Mouse (Mus musculus): ENCODE results near the gene Myh14.

Gene Myh14

DNA sequence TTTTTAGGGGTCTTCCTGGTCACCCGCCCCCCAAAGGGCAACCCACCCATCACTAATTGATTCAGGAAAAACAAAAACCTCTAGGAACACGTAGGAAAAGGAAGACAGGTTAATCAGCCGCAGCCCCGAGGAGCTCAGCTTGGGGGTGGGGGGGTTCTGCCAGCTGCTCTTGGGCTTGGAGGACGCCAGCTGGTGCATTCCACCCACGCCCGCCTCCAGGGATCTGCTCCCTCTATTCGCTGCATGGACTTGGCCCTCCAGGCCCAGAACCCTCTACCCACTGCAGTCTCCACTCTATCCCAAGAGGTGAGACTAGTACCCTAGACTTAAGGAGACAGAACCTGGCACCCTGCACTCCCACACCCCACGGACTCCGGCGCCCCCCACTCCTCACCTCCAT lies 68.2 kb downstream of the Myh14 start:
- CTCF ChIA-PET = interaction anchor here (0.6 kb wide), 1 partner anchor 290 kb away, joined by 3 read pairs; no protein-coding TSS in a partner anchor

DNA sequence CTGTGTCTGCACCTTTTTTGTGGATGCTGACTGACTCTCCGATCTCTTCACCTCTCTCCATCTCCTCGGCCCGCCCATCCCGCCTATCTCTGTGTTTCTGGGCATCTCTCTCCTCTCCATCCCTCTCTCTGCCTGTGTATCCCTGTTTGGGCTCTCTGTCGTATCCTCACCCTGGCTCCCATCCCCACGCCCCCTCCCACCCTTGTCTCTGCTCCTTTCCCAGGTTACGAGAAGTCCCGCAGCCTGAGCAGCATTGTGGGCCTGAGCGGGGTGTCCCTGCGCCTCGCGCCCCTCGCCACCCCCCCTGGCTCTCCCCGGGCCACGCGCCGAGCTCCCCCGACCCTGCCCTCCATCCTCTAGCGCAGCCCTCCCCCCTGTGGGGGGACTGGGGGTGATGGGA lies 69.0 kb downstream of the Myh14 start:
- CTCF ChIA-PET = no interaction called here

DNA sequence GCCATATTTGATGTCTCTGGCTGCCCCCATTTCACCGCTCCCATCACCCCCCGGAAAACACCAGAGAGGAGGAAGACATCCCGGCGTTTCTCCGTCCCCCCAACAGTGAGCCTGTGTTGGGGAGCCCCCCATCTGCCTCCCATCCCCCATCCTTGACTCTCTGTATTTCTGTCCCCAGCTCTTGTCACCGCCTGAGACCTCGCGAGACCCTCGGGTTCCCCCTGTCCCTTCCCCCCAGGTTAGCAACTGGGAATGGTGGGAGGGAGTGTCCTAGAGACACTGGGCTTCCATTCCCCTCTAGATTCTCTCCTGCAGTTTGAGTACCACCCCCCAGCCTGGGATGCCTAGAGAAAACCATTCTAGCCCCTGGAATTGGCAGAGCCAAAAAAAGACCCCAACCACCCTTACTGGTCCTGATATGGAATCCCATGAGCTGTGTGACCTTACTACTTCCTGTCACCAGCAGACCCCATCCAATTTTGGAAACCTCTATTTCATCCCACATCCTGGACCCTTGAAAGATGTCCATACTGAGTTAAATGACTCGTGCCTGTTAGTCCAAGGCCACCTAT lies 69.9 kb downstream of the Myh14 start:
- CTCF ChIA-PET = no interaction called here

DNA sequence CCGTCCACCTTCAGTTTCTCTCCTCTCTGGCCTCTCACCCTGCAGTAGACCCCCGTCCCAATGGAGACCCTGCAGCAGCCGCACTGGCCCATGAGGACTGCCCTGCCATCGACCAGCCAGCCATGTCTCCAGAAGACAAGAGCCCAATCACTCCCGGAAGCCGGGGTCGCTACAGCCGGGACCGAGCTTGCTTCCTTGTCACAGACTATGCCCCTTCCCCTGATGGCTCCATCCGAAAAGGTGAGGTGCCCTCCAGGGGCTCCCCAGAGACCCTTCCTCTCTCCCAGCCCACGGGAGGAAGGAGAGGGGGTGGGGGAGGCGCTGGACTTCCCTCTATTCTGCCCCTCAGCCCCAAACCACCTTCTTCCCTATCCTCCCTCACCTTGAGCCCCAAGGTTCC lies 72.3 kb downstream of the Myh14 start:
- CTCF ChIA-PET = no interaction called here

DNA sequence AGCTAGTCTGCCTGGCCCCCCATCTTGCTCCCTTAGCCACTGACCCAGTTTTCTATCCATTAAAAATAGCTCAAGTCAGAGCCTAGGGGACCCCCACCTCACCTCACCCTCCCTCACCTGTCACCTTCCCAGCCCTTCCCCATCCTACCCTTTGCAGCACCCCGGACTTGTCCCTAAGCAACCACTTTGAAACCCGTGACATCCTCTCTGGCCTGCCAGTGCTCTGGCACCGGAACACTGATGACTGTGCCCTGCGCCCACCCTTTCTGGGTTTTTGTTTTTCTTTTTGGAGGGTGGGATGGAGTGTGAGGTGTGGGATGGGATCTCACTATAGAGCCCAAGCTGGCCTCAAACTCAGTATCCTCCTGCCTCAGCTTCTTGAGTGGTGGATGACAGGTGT lies 73.0 kb downstream of the Myh14 start:
- CTCF ChIA-PET = no interaction called here

DNA sequence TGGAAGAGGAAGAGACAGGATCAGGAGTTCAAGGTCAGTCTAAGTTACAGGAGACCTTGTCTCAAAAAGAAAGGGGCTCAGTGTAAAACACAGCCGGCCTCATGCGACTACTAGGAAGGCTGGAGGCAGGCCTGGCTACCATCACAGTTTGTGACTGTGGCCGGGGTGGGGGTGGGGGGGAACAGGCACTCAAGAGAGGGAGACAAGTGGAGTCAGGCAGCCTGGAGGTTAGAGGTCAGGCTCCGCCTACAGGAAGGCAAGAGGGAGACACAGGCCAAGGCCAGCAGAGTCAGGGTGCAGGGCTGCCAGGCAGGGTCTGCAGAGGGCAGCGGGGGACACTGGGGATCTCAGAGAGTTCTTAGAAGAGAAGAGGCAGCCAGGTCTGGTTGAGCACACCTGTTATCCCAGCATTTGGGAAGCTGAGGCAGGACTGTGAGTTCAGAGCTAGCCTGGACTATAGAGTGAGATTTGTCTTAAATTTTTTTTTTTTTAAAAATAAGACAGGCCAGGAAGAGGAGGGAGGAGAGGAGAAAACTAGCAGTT lies 73.6 kb downstream of the Myh14 start:
- CTCF ChIA-PET = interaction anchor here (0.7 kb wide), 1 partner anchor 297 kb away, joined by 4 read pairs; no protein-coding TSS in a partner anchor

DNA sequence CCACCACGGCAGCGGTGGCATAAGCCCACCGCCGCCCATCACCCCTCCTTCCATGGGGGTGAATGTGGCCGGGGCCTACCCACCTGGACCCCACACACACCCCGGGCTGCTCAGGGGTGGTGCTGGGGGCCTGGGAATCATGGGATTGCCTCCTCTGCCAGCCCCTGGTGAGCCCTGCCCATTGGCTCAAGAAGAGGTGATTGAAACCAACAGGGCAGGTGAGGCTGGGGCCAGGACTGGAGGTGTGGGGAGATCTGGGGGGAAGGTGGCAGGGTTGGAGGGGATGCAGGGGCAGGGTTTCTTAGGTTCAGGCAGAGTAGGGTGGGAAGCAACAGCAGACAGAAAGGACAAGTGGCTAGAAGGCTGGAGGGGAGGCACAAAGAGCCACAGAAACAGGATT lies 74.6 kb downstream of the Myh14 start:
- CTCF ChIA-PET = no interaction called here

DNA sequence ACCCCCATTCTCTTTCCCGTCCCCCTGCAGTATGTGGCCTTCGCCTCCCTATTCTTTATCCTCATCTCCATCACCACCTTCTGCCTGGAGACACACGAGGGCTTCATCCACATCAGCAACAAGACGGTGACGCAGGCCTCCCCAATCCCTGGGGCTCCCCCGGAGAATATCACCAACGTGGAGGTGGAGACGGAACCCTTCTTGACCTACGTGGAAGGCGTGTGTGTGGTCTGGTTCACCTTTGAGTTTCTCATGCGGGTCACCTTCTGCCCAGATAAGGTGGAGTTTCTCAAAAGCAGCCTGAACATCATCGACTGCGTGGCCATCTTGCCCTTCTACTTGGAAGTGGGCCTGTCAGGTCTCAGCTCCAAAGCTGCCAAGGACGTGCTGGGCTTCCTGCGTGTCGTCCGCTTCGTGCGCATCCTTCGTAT lies 75.5 kb downstream of the Myh14 start:
- CTCF ChIA-PET = interaction anchor here (0.6 kb wide), 1 partner anchor 54 kb away, joined by 3 read pairs; no protein-coding TSS in a partner anchor

DNA sequence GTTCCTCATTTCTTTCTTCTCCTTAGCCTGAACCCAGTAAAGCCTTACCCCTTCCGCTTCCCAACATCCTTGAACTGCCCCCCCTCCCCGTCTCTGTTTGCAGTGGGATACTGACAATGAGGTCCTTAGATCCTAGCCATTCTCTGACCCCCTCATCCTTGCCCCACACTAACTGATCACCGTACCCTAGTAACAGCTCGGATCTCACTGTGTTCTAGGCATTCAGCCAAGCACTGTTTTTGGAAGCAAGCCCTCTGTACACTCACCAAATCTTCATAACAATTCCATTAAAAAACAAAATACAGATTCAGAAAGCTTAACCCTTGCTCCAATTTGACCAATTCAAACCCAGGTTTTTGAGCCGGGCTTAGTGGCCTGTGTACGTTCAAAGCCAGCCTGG lies 76.4 kb downstream of the Myh14 start:
- CTCF ChIA-PET = no interaction called here

DNA sequence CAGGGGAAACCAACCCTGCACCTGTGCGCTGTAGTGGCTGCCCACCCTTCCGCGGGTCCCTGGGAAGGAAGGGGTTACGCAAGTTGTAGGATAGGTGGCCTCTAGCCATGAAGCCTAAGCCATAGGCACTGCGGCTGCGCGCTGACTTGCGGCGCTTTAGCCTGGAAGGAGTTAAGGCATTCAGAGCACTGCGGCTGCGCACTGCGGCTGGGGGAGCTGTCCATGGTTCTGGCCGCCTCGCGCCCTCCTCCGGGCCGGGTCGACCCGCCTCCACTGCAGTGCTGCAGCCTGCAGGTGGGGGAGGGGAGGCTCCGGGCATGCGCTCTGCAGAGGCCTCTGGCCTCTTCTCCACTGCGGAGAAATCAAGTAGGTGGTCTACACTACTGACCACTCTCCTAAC lies 76.9 kb downstream of the Myh14 start:
- CTCF ChIA-PET = no interaction called here

DNA sequence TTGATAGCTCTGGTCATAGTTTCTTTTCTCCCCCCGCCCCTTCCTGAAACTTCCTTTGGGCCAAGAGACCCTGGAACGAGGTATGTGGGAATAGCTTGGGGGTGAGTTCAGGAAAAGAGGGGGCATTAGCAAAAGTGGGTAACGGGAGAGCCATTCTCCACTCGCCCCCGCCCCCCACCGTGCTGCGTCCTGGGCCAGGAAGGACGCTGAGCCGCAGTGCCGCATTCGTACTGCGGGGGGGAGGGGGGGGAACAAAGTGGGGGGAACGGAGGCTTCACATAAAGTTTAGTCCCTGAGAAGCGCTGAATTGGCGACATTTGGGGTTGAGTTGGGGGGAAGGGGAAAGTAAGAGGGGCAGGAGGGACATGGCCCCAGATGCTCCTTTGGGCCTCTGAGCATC lies 77.6 kb downstream of the Myh14 start:
- CTCF ChIA-PET = interaction anchor here (0.6 kb wide), 1 partner anchor 588 kb away, joined by 4 read pairs; the partner anchor contains the start of gene Pth2

DNA sequence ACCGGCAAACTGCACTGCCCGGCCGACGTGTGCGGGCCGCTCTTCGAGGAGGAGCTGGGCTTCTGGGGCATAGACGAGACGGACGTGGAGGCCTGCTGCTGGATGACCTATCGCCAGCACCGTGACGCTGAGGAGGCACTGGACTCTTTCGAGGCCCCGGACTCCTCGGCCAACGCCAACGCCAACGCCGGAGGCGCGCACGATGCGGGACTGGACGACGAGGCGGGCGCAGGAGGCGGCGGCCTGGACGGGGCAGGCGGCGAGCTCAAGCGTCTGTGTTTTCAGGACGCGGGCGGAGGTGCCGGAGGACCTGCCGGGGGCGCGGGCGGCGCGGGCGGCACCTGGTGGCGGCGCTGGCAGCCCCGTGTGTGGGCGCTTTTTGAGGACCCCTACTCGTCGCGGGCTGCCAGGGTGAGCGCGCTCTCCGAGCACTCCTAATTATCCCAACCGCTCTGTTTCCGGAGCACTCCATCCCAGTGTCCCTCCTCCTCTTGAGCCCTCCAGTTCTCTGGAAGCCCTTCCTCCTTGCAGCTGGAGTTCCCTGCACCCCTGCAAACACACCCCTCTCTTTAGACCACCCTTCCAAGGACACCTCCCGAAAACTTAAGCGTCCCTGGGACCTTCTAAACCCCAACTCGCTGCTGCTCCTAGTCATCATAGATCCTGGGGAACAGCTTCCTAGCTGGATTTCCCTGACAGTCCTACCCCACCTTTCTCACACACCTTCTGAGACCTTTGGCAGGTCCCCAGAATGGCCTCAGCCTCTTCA lies 79.1 kb downstream of the Myh14 start:
- CTCF ChIA-PET = no interaction called here

DNA sequence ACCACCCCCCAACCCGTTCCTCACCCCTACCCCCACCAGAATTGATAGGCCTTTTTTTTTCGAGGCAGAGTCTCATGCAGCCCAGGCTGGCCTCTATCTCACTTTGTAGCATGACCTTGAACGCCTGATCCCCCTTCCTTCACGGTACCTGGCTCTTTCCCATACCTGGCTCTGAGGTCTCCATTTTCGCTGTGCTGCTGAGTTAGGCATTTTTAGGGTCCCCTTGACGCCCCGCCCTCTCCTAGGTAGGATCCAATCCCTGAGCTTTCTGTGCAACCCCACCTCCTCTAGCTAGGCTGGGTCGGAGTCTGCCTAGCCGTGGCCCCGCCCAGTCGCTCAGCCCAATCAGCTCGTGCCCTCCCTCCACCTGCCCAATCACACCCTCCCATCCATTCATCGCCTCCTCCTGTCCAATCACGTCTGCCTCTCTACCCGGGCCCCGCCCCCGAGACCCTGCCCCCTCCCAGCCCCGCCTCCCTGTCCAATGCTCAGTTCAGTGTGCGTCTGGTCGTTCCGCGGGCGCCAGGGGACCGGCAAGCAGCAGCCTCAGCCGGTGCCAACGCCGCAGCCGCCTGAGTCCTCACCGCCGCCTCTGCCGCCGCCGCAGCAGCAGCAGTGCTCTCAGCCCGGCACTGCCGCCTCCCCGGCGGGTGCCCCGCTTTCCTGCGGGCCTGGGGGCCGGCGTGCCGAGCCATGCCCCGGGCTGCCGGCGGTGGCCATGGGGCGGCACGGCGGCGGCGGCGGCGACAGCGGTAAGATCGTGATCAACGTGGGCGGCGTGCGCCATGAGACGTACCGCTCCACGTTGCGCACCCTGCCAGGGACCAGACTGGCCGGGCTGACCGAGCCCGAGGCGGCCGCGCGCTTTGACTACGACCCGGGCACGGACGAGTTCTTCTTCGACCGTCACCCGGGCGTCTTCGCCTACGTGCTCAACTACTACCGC lies 80.0 kb downstream of the Myh14 start, which contains the start of gene Kcnc3:
Gene Kcnc3, plus strand, starts transcription at position 263 of the 946 bp plus-strand sequence.
- CTCF ChIA-PET = interaction anchor here (0.6 to 0.7 kb wide), 2 partner anchors 68 to 111 kb away, joined by 3 read pairs; no protein-coding TSS in a partner anchor

DNA sequence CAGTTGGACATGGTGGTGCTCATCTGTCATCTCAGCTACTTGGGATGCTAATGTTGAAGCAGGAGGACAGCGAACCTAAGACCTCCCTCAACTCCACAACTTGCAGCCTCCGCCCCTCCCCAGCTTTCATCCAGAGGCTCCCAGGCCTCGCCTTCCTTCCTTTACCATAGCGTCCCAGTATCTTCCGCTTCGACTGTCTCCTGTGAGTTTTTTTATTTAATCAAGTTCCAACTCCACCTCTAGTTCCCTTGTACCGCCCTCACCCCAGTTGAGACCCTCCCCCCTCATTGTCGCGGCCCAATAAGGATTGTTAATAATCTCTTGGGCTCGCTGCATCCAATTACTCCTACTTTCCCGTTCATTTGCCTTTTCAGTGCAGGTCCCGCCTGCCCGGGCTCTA lies 80.7 kb downstream of the Myh14 start:
- CTCF ChIA-PET = interaction anchor here (0.7 kb wide), 1 partner anchor 111 kb away, joined by 3 read pairs; no protein-coding TSS in a partner anchor

DNA sequence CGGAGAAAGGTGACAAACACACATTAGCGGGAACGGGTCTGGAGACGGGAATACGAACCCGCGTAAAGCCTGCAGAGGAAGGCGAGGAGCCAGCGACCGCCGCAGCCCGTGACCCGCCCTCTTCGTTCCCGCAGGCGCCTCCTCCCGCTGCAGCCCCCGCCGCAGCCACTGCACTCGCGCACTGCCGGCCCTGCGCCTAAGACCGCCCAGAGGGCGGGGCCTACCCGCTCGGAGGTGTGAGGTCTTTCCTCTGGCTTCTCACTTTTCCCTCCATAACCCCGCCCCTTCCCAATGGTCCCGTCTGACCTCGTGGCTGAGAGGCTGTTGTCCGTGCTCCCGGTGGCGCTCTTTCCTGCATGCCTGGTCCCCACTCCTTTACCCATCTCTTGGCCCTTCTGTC lies 81.5 kb downstream of the Myh14 start:
- CTCF ChIA-PET = no interaction called here

DNA sequence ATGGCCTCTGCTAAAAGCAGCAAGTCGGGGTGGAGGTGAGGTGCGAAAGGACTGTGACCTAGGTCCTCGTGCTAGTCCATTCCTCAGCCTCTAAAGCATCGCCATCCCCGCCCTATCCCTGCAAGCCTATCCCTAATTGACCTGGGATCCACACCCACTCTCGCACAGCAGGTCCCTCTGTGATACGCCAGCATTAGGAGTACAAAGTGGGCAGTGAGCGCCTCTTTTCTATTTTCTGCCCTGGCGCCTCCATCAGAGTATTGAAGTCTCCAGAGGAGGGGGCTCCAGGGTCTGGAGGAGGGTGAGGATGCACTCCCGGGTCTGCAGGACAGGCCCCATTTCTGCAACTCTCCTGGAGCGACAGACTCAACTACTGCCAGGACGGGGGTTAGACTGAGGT lies 82.3 kb downstream of the Myh14 start:
- CTCF ChIA-PET = no interaction called here

DNA sequence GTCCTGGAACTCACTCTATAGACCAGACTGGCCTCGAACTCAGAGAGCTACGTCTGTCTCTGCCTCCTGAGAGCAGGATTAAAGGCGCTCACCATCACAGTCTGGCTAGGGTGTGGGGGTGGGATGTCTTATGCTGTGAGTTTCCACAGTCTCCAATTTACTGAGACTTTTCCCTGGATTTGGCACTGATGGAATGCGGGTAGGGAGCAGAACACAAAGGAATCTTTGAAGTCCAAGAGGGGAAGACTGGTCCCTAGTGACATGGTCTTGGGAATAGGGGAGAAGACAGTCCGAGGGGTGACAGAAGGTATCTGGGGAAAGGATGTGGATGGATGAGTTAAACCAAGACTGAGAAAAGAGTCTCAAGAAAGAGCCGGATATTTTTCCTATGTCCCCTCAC lies 83.0 kb downstream of the Myh14 start:
- CTCF ChIA-PET = no interaction called here

DNA sequence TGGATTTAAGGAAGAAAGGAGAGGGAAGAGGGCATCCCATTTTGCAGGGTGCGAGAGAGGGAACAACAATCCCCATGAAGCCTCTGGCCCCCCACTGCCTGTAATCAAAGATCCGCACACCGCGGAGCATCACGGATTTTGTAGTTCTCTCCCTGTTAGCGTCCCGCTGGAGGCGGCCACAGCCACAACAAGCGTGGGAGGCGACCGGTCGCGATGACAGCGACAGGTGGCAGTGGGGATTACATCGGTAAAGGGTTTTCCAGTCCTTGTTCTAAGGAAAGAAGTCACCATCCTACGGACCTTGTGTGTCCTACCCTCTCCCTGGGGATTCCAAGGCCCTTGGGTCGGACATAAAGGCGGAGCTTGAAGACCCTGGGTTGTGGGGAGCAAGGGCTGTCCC lies 83.7 kb downstream of the Myh14 start:
- CTCF ChIA-PET = no interaction called here

DNA sequence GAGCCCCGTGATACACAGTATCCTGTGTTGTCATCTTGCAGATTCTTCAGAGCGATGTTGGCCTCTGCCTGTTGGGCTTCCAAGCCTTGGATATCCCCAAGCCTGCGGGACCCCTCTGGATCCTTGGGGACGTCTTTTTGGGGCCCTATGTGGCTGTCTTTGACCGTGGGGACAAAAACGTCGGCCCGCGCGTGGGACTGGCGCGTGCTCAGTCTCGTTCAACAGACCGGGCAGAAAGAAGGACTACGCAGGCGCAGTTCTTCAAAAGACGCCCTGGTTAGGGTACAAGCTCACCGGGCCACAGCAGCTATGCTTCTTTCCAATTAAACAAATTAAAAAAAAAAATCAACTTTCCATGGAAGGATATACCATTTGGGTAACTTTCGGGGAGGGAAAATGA lies 84.1 kb downstream of the Myh14 start:
- CTCF ChIA-PET = no interaction called here

DNA sequence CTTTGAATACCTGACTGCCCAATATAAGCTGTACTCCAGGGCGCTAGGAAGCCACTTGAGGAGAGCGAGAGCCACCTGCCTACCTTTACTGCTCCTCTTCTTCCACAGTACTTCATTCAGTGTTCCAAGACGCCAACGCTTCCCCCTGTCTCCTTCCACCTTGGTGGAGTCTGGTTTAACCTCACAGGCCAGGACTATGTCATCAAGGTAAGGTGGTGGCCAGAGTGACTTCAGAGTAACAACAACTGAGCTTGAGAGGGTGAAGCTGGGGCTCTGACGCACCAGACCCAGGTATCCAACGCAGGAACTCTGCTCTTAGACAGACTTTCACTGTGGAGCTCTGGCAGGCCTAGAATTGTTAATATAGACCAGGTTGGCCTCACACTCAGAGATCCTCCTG lies 85.0 kb downstream of the Myh14 start:
- CTCF ChIA-PET = interaction anchor here (0.5 to 0.7 kb wide), 2 partner anchors 14 to 44 kb away, joined by 3 read pairs; no protein-coding TSS in a partner anchor

DNA sequence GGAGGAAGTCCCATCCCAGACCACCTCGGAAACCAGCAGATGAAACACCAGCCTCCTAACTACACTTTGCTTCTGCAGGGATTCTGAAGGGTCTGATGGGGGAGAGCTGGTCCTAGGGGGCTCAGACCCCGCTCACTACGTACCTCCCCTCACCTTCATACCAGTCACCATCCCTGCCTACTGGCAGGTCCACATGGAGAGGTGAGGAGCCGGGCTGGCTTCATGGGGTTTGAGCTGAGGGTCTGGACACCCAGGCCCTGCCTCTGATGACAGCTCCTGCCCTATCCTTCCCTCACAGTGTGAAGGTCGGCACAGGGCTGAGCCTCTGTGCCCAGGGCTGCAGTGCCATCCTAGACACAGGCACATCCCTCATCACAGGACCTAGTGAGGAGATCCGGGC lies 85.7 kb downstream of the Myh14 start:
- CTCF ChIA-PET = interaction anchor here (0.6 kb wide), 1 partner anchor 12 kb away, joined by 3 read pairs; no protein-coding TSS in a partner anchor
